Mouse (Mus musculus) CH12.LX (cell line): ENCODE measurements around the gene Arid5b. TPM values are rescaled to one million over a fixed set of nuclear protein-coding genes. Genes with fewer than 3 reads are reported as not detected.

Experiments
- DNase-seq: peaks from one replicate; pipeline ENCODE4 v3.0.0-alpha.2; 2013; ENCODE audit errors: extremely low read depth
- H3K27ac ChIP-seq: 2 replicates; pipeline ENCODE4 v1.5.1; 2012; ENCODE audit warnings: low read depth, mild to moderate bottlenecking, control low read depth, moderate library complexity; ENCODE audit not compliant: insufficient read depth
- H3K27me3 ChIP-seq: replicated peaks from 2 replicates; pipeline ENCODE3; 2012; ENCODE audit warnings: inconsistent platforms
- H3K36me3 ChIP-seq, 2 experiments: replicated peaks in 1 of 2; 2 replicates each; pipeline versions ENCODE3 to v1.6.1; 2012; ENCODE audit warnings: inconsistent platforms in 1 of 2, low read length in 1 of 2, mild to moderate bottlenecking in 1 of 2, mixed read lengths in 1 of 2, moderate library complexity in 1 of 2; ENCODE audit not compliant: control insufficient read depth in 1 of 2, insufficient read depth in 1 of 2
- H3K4me1 ChIP-seq, 2 experiments: 2 replicates each; pipeline ENCODE4 v1.6.1; 2012; ENCODE audit warnings: inconsistent platforms in 1 of 2, moderate library complexity in 1 of 2; ENCODE audit not compliant: insufficient read depth in 2 of 2, control insufficient read depth in 1 of 2
- H3K4me2 ChIP-seq: 2 replicates; pipeline ENCODE4 v1.6.1; 2012; ENCODE audit warnings: low read depth, mild to moderate bottlenecking, control low read depth; ENCODE audit not compliant: poor library complexity, insufficient read depth, severe bottlenecking
- H3K4me3 ChIP-seq, 3 experiments: fragments of 150-350 bp in 1 of 3; sonication (generic) in 1 of 3; replicated peaks in 1 of 3; 2 replicates each; pipeline versions ENCODE3 to v1.5.1; 2011 to 2012; ENCODE audit warnings: low read depth in 2 of 3, low read length in 2 of 3, mild to moderate bottlenecking in 2 of 3, moderate library complexity in 2 of 3, control low read depth in 1 of 3, improper control_type of control experiment in 1 of 3, inconsistent platforms in 1 of 3, mixed read lengths in 1 of 3; ENCODE audit not compliant: poor library complexity in 1 of 3
- H3K79me2 ChIP-seq: replicated peaks from 2 replicates; pipeline ENCODE4 v1.6.1; 2012; ENCODE audit warnings: mild to moderate bottlenecking, moderate library complexity; ENCODE audit not compliant: control insufficient read depth, poor library complexity, insufficient read depth, severe bottlenecking; ENCODE audit errors: extremely low read depth
- H3K9ac ChIP-seq: 2 replicates; pipeline ENCODE4 v1.6.1; 2012; ENCODE audit warnings: low read depth, mild to moderate bottlenecking, control low read depth, moderate library complexity; ENCODE audit not compliant: insufficient read depth
- H3K9me3 ChIP-seq: replicated peaks from 2 replicates; pipeline ENCODE3; 2012; ENCODE audit warnings: low read length, inconsistent platforms, mixed read lengths
- BHLHE40 ChIP-seq: IDR thresholded peaks from 2 replicates; pipeline ENCODE4 v1.6.1; 2011; ENCODE audit warnings: mild to moderate bottlenecking, low read depth, low read length, improper control_type of control experiment
- CHD1 ChIP-seq: IDR thresholded peaks from 2 replicates; pipeline ENCODE4 v1.6.1; 2012; ENCODE audit warnings: low read depth, low read length, improper control_type of control experiment, inconsistent platforms
- CTCF ChIP-seq, 2 experiments: IDR thresholded peaks in 1 of 2; conservative IDR thresholded peaks in 1 of 2; 2 replicates each; pipeline ENCODE4 v1.5.1; 2011 to 2012; ENCODE audit warnings: low read depth in 2 of 2, low read length in 2 of 2, improper control_type of control experiment in 1 of 2, inconsistent platforms in 1 of 2, mild to moderate bottlenecking in 1 of 2, moderate library complexity in 1 of 2
- E2F4 ChIP-seq: IDR thresholded peaks from 2 replicates; pipeline ENCODE4 v1.6.1; 2011; ENCODE audit warnings: low read depth, low read length, improper control_type of control experiment; ENCODE audit not compliant: insufficient replicate concordance
- ELF1 ChIP-seq: IDR thresholded peaks from 2 replicates; pipeline ENCODE4 v1.6.1; 2014; ENCODE audit warnings: low read depth, mild to moderate bottlenecking, inconsistent platforms, low read length, improper control_type of control experiment
- EP300 ChIP-seq: IDR thresholded peaks from 2 replicates; pipeline ENCODE4 v1.6.1; 2011; ENCODE audit warnings: low read length, improper control_type of control experiment
- HCFC1 ChIP-seq: IDR thresholded peaks from 2 replicates; pipeline ENCODE4 v1.6.1; 2012; ENCODE audit warnings: low read depth, mild to moderate bottlenecking, inconsistent platforms, low read length, improper control_type of control experiment
- IRF4 ChIP-seq: IDR thresholded peaks from 2 replicates; pipeline ENCODE4 v1.6.1; 2014; ENCODE audit warnings: low read depth, mild to moderate bottlenecking, inconsistent platforms, low read length, improper control_type of control experiment
- JUN ChIP-seq: IDR thresholded peaks from 2 replicates; pipeline ENCODE4 v1.6.1; 2011; ENCODE audit warnings: low read depth, mild to moderate bottlenecking, low read length, improper control_type of control experiment, moderate library complexity; ENCODE audit not compliant: insufficient read depth
- MAZ ChIP-seq: IDR thresholded peaks from 2 replicates; pipeline ENCODE4 v1.6.1; 2012; ENCODE audit warnings: low read depth, mild to moderate bottlenecking, inconsistent platforms, low read length, improper control_type of control experiment, moderate library complexity
- MEF2A ChIP-seq: IDR thresholded peaks from 2 replicates; pipeline ENCODE4 v1.6.1; 2014; ENCODE audit warnings: low read depth, mild to moderate bottlenecking, inconsistent platforms, low read length, improper control_type of control experiment, borderline replicate concordance
- MXI1 ChIP-seq: IDR thresholded peaks from 2 replicates; pipeline ENCODE4 v1.6.1; 2011; ENCODE audit warnings: mild to moderate bottlenecking, low read depth, low read length, improper control_type of control experiment
- MYC ChIP-seq: IDR thresholded peaks from 2 replicates; pipeline ENCODE4 v1.6.1; 2011; ENCODE audit warnings: low read depth, mild to moderate bottlenecking, improper control_type of control experiment, low read length
- NELFE ChIP-seq: IDR thresholded peaks from 2 replicates; pipeline ENCODE4 v1.6.1; 2011; ENCODE audit warnings: low read depth, low read length, improper control_type of control experiment
- PAX5 ChIP-seq: IDR thresholded peaks from 2 replicates; pipeline ENCODE4 v1.6.1; 2012; ENCODE audit warnings: low read length, inconsistent platforms, mixed read lengths
- POLR2A ChIP-seq: IDR thresholded peaks from 2 replicates; pipeline ENCODE4 v1.6.1; 2011; ENCODE audit warnings: low read depth, mild to moderate bottlenecking, improper control_type of control experiment, low read length
- POLR2AphosphoS2 ChIP-seq: IDR thresholded peaks from 2 replicates; pipeline ENCODE4 v1.6.1; 2011; ENCODE audit warnings: low read depth, low read length, improper control_type of control experiment
- SIN3A ChIP-seq: IDR thresholded peaks from 2 replicates; pipeline ENCODE4 v1.6.1; 2012; ENCODE audit warnings: low read length, improper control_type of control experiment, inconsistent platforms
- SMC3 ChIP-seq: IDR thresholded peaks from 2 replicates; pipeline ENCODE4 v1.6.1; 2011; ENCODE audit warnings: low read depth, low read length, improper control_type of control experiment
- TBP ChIP-seq: conservative IDR thresholded peaks from 2 replicates; pipeline ENCODE4 v1.6.1; 2011; ENCODE audit warnings: low read depth, low read length, improper control_type of control experiment
- USF1 ChIP-seq: IDR thresholded peaks from 2 replicates; pipeline ENCODE4 v1.6.1; 2014; ENCODE audit warnings: low read depth, mild to moderate bottlenecking, inconsistent platforms, low read length, improper control_type of control experiment
- ZKSCAN1 ChIP-seq: IDR thresholded peaks from 2 replicates; pipeline ENCODE4 v1.6.1; 2012; ENCODE audit warnings: low read depth, inconsistent platforms, low read length, improper control_type of control experiment, borderline replicate concordance
- ZMIZ1 ChIP-seq: IDR thresholded peaks from 2 replicates; pipeline ENCODE4 v1.6.1; 2012; ENCODE audit warnings: low read depth, mild to moderate bottlenecking, inconsistent platforms, low read length, improper control_type of control experiment
- ZNF384 ChIP-seq: IDR thresholded peaks from 2 replicates; pipeline ENCODE4 v1.6.1; 2012; ENCODE audit warnings: low read depth, low read length, improper control_type of control experiment, inconsistent platforms
- dilution Hi-C: fragments of 300-500 bp; cut with MboI; formaldehyde crosslinking; loops from 2 replicates; pipeline ENCODE4 v1.14.3; 2020; ENCODE audit warnings: low sequenced_read_pairs; ENCODE audit not compliant: extremely low pct_unique_long_range_greater_than_20kb, extremely low pct_ligation_motif_present
- in situ Hi-C: fragments of 300-500 bp; cut with MboI; formaldehyde crosslinking; loops from 3 replicates; pipeline ENCODE4 v1.14.3; 2019; ENCODE audit warnings: low sequenced_read_pairs, low pct_ligation_motif_present, low pct_unique_long_range_greater_than_20kb, mixed read lengths
- polyA plus RNA-seq: library from polyadenylated mRNA; unstranded; fragments of >175 nt; gene quantifications from 2 replicates; pipeline ENCODE4 v1.2.1, GENCODE M21; 2012; ENCODE audit warnings: low read depth; ENCODE audit not compliant: insufficient read length
- total RNA-seq, 2 experiments: library from RNA; depleted of rRNA; stranded (reverse); fragments of 300-350 nt in 1 of 2; fragments of >200 nt in 1 of 2; gene quantifications; 2 replicates each; pipeline ENCODE4 v1.2.3; 2012 to 2014

Arid5b gene
- total and polyA plus RNA-seq, 3 experiments = 1.1 to 2.6 (median 1.8) TPM

- no peaks in the 10 kb centered on the region for H3K9me3 ChIP-seq
- no peak for TF ChIP-seq ZMIZ1
- TF ChIP-seq TBP = no peak
- no peak for TF ChIP-seq CHD1
- TF ChIP-seq POLR2A = no peak
- no peak for TF ChIP-seq MYC
- no peak for TF ChIP-seq SMC3
- TF ChIP-seq POLR2AphosphoS2 = no peak
- no peak for TF ChIP-seq ZNF384
- no peak for TF ChIP-seq E2F4
- TF ChIP-seq USF1 = no peak
- TF ChIP-seq EP300 = no peak
- no peak for TF ChIP-seq CTCF (conservative IDR thresholded peaks at IDR 0.05 in 1 of 2, IDR thresholded peaks at IDR 0.05 in 1 of 2; ENCODE audit: low read depth in 2 of 2, low read length in 2 of 2)
- no peak for TF ChIP-seq SIN3A
- TF ChIP-seq MXI1 = no peak
- TF ChIP-seq ZKSCAN1 = no peak
- TF ChIP-seq PAX5 = no peak
- TF ChIP-seq HCFC1 = no peak
- TF ChIP-seq BHLHE40 = no peak
- no peak overlapping the region for H3K4me3 ChIP-seq
- no peak overlapping the region for H3K4me2 ChIP-seq
- in situ Hi-C loops = no loop called here
- dilution Hi-C loops = no loop called here
- peaks cover 2 to 20% of the 10 kb centered on the region in 2 experiments; a peak in 3 of 4 replicates for H3K4me1 ChIP-seq
- no peaks in the 10 kb centered on the region for H3K79me2 ChIP-seq
- no peak overlapping the region for H3K27ac ChIP-seq
- no peak overlapping the region for H3K9ac ChIP-seq
- H3K36me3 ChIP-seq = peaks cover 0 to 21% of the 10 kb centered on the region in 2 experiments
- no peak for DNase-seq
- H3K27me3 ChIP-seq = no peaks in the 10 kb centered on the region
Measured at GRCm38 (mm10) chr10:68106351-68106950, 172.1 kb downstream of the Arid5b start.

- Histone ChIP-seq H3K36me3 (peaks cover 0 to 29% of the 10 kb centered on the region in 2 experiments), H3K4me2 (peak overlapping the region; percentile 75), H3K27me3 (no peaks in the 10 kb centered on the region), H3K27ac (peak overlapping the region; percentile 66; the same call in 1 of the 2 replicates)
- peak; percentile 21 for DNase-seq
- TF ChIP-seq MYC (0 out of 2 replicates have a peak, but pooled peaks have one; percentile 49), EP300 (peak; percentile 32; the same call in 1 of the 2 replicates), SIN3A (peak; percentile 41; the same call in 1 of the 2 replicates), PAX5 (no peak), POLR2A (0 out of 2 replicates have a peak, but pooled peaks have one; percentile 6), MAZ (0 out of 2 replicates have a peak, but pooled peaks have one; percentile 19), NELFE (no peak), ZNF384 (peak; percentile 97), MXI1 (0 out of 2 replicates have a peak, but pooled peaks have one; percentile 21), ELF1 (peak; percentile 80), IRF4 (peak; percentile 73), HCFC1 (peak; percentile 57; the same call in 1 of the 2 replicates), E2F4 (no peak), MEF2A (peak; percentile 82), JUN (no peak), BHLHE40 (peak; percentile 38; the same call in 1 of the 2 replicates)
- TF ChIP-seq, all 38 proteins: peak for 12
- peaks cover 2 to 20% of the 10 kb centered on the region in 2 experiments; a peak in 3 of 4 replicates for H3K4me1 ChIP-seq
- dilution Hi-C loops (no loop called here), in situ Hi-C loops (no loop called here)
- H3K9ac ChIP-seq = peak overlapping the region; percentile 60
- H3K79me2 ChIP-seq = no peaks in the 10 kb centered on the region
- no peak overlapping the region for H3K4me3 ChIP-seq
- no peaks in the 10 kb centered on the region for H3K9me3 ChIP-seq
Measured at GRCm38 (mm10) chr10:68104881-68105781, 173.4 kb downstream of the Arid5b start.
